Mouse (Mus musculus) intestine, embryonic 16.5 days (tissue): ENCODE data around the gene Apon. TPM values are rescaled to one million over a fixed set of nuclear protein-coding genes. Genes with fewer than 3 reads are reported as not detected.
"Not testable (repeated sequence)": the region's sequence is repeated elsewhere in the genome, so short reads cannot be mapped to it uniquely, and the experiment has no call there.

Experiments used
- ATAC-seq: fragments of 200-750 bp; cut with Nextera tagmentation; 2 replicates; pipeline ENCODE4 v1.8.0; 2017; ENCODE audit warnings: moderate TSS enrichment, moderate library complexity
- H3K27ac ChIP-seq: fragments of 300-500 bp; sonication (generic); 2 replicates; pipeline ENCODE4 v1.5.1; 2014; ENCODE audit warnings: mild to moderate bottlenecking, low read length
- H3K27me3 ChIP-seq: fragments of 300-500 bp; sonication (generic); replicated peaks from 2 replicates; pipeline ENCODE4 v1.6.1; 2014; ENCODE audit warnings: low read length, control low read depth, mixed read lengths; ENCODE audit not compliant: control insufficient read depth, insufficient read depth
- H3K36me3 ChIP-seq: fragments of 300-500 bp; sonication (generic); 2 replicates; pipeline ENCODE4 v1.6.1; 2014; ENCODE audit warnings: low read length, control low read depth; ENCODE audit not compliant: control insufficient read depth, insufficient read depth
- H3K4me1 ChIP-seq: fragments of 300-500 bp; sonication (generic); 2 replicates; pipeline ENCODE4 v1.6.1; 2014; ENCODE audit warnings: low read length, control low read depth, mixed read lengths; ENCODE audit not compliant: control insufficient read depth, insufficient read depth
- H3K4me2 ChIP-seq: fragments of 300-500 bp; sonication (generic); 2 replicates; pipeline ENCODE4 v1.6.1; 2014; ENCODE audit warnings: low read depth, low read length, control low read depth
- H3K4me3 ChIP-seq: fragments of 300-500 bp; sonication (generic); 2 replicates; pipeline ENCODE4 v1.5.1; 2014; ENCODE audit warnings: mild to moderate bottlenecking, low read length
- H3K9ac ChIP-seq: fragments of 300-500 bp; sonication (generic); 2 replicates; pipeline ENCODE4 v1.6.1; 2014; ENCODE audit warnings: low read depth, low read length
- H3K9me3 ChIP-seq: fragments of 300-500 bp; sonication (generic); 2 replicates; pipeline ENCODE4 v1.6.1; 2016; ENCODE audit warnings: low read length, control low read depth; ENCODE audit not compliant: control insufficient read depth
- WGBS: fragments of 180-500 bp; shearing (Covaris S2); extraction: QIAGEN DNeasy Blood & Tissue Kit; methylation state at CpG from one replicate; pipeline ENCODE4 v1.1.7; 2014; 5-methylcytosine and 5-hydroxymethylcytosine counted together
- polyA plus RNA-seq: library from polyadenylated mRNA; unstranded; fragments of >200 nt; fragmentation: Nextera tagmentation; extraction: Ambion mirVana; gene quantifications from 2 replicates; pipeline ENCODE4 v1.2.1, GENCODE M21; 2015

Gene Apon
- polyA plus RNA-seq, 1 experiment from 2014 or later = 0.20 TPM

- ATAC-seq = no peak
- H3K4me3 ChIP-seq = no peak overlapping the region
- H3K4me1 ChIP-seq = no peaks in the 10 kb centered on the region
- no peaks in the 10 kb centered on the region for H3K27me3 ChIP-seq
- no peak overlapping the region for H3K4me2 ChIP-seq
- H3K36me3 ChIP-seq = peaks cover 3% of the 10 kb centered on the region; the same call in 1 of the 2 replicates
- no peak overlapping the region for H3K9ac ChIP-seq
- WGBS = 95% methylated on average over 15 of the region's 15 CpGs
- no peaks in the 10 kb centered on the region for H3K9me3 ChIP-seq
- no peak overlapping the region for H3K27ac ChIP-seq
Observed at GRCm38 (mm10) chr10:128244121-128244520, 9.8 kb upstream of the Apon start.

- 85% methylated on average over 17 of the region's 17 CpGs for WGBS
- Histone ChIP-seq H3K9ac (no peak overlapping the region), H3K36me3 (peaks cover 6% of the 10 kb centered on the region; the same call in 1 of the 2 replicates), H3K9me3 (no peaks in the 10 kb centered on the region), H3K4me3 (no peak overlapping the region), H3K4me1 (no peaks in the 10 kb centered on the region), H3K27me3 (no peaks in the 10 kb centered on the region), H3K27ac (peak overlapping the region; percentile 58; the same call in 1 of the 2 replicates), H3K4me2 (no peak overlapping the region)
- 0 out of 2 replicates have a peak, but pooled peaks have one; percentile 56 for ATAC-seq
Observed at GRCm38 (mm10) chr10:128247020-128247732, 6.7 kb upstream of the Apon start.

GRCm38 (mm10) chr10:128250565-128250964 lies 3.3 kb upstream of the Apon start:
- 90% methylated on average over 13 of the region's 13 CpGs for WGBS
- no peak overlapping the region for H3K4me3 ChIP-seq
- H3K9me3 ChIP-seq = no peaks in the 10 kb centered on the region
- no peaks in the 10 kb centered on the region for H3K27me3 ChIP-seq
- no peak for ATAC-seq
- peaks cover 6% of the 10 kb centered on the region; the same call in 1 of the 2 replicates for H3K36me3 ChIP-seq
- H3K27ac ChIP-seq = no peak overlapping the region
- no peaks in the 10 kb centered on the region for H3K4me1 ChIP-seq
- no peak overlapping the region for H3K4me2 ChIP-seq
- no peak overlapping the region for H3K9ac ChIP-seq

GRCm38 (mm10) chr10:128255925-128256324 lies 2.0 kb downstream of the Apon start:
- ATAC-seq = no peak
- 84% methylated on average over 8 of the region's 8 CpGs for WGBS

GRCm38 (mm10) chr10:128256328-128256727 lies 2.4 kb downstream of the Apon start:
- Histone ChIP-seq H3K9ac (no peak overlapping the region), H3K4me2 (no peak overlapping the region), H3K4me1 (no peaks in the 10 kb centered on the region), H3K27me3 (no peaks in the 10 kb centered on the region), H3K27ac (no peak overlapping the region), H3K4me3 (no peak overlapping the region), H3K9me3 (no peaks in the 10 kb centered on the region), H3K36me3 (no peaks in the 10 kb centered on the region)
- 84% methylated on average over 8 of the region's 8 CpGs for WGBS
- no peak for ATAC-seq

More at GRCm38 (mm10) chr10:128255925-128256324, 2.0 kb downstream of the Apon start:
- Histone ChIP-seq H3K9me3 (no peaks in the 10 kb centered on the region), H3K4me2 (no peak overlapping the region), H3K27ac (no peak overlapping the region), H3K36me3 (no peaks in the 10 kb centered on the region), H3K9ac (no peak overlapping the region), H3K4me3 (no peak overlapping the region), H3K27me3 (no peaks in the 10 kb centered on the region), H3K4me1 (no peaks in the 10 kb centered on the region)

GRCm38 (mm10) chr10:128258953-128259352 lies 5.1 kb downstream of the Apon start:
- WGBS = 73% methylated on average over 4 of the region's 4 CpGs
- no peak for ATAC-seq
- H3K4me2 ChIP-seq = no peak overlapping the region

GRCm38 (mm10) chr10:128259946-128260345 lies 6.0 kb downstream of the Apon start:
- 85% methylated on average over 5 of the region's 5 CpGs for WGBS
- H3K4me2 ChIP-seq = no peak overlapping the region
- H3K27me3 ChIP-seq = no peaks in the 10 kb centered on the region
- H3K36me3 ChIP-seq = no peaks in the 10 kb centered on the region
- ATAC-seq = no peak
- no peaks in the 10 kb centered on the region for H3K9me3 ChIP-seq
- H3K4me3 ChIP-seq = no peak overlapping the region
- no peak overlapping the region for H3K27ac ChIP-seq
- no peak overlapping the region for H3K9ac ChIP-seq
- H3K4me1 ChIP-seq = no peaks in the 10 kb centered on the region

More at GRCm38 (mm10) chr10:128258953-128259352, 5.1 kb downstream of the Apon start:
- H3K36me3 ChIP-seq = no peaks in the 10 kb centered on the region
- no peaks in the 10 kb centered on the region for H3K27me3 ChIP-seq
- no peak overlapping the region for H3K27ac ChIP-seq
- H3K4me1 ChIP-seq = no peaks in the 10 kb centered on the region
- H3K9ac ChIP-seq = no peak overlapping the region
- no peak overlapping the region for H3K4me3 ChIP-seq
- H3K9me3 ChIP-seq = no peaks in the 10 kb centered on the region

GRCm38 (mm10) chr10:128260376-128260775 lies 6.5 kb downstream of the Apon start:
- H3K9ac ChIP-seq = not testable (repeated sequence)

GRCm38 (mm10) chr10:128262300-128262699 lies 8.4 kb downstream of the Apon start:
- Histone ChIP-seq H3K36me3 (no peaks in the 10 kb centered on the region), H3K4me2 (no peak overlapping the region), H3K9ac (no peak overlapping the region), H3K9me3 (no peaks in the 10 kb centered on the region), H3K4me1 (no peaks in the 10 kb centered on the region), H3K4me3 (no peak overlapping the region), H3K27ac (no peak overlapping the region), H3K27me3 (no peaks in the 10 kb centered on the region)
- ATAC-seq = no peak
- WGBS = 73% methylated on average over 22 of the region's 22 CpGs

More at GRCm38 (mm10) chr10:128260376-128260775, 6.5 kb downstream of the Apon start:
- not testable (repeated sequence) for H3K36me3 ChIP-seq, H3K9me3 ChIP-seq, H3K27ac ChIP-seq, H3K4me2 ChIP-seq, H3K4me3 ChIP-seq, H3K4me1 ChIP-seq, H3K27me3 ChIP-seq, ATAC-seq
- WGBS = 78% methylated on average over 7 of the region's 7 CpGs
